Mouse (Mus musculus) limb, embryonic 15.5 days (tissue): ENCODE measurements around the gene Psma5. TPM values are rescaled to one million over a fixed set of nuclear protein-coding genes. Genes with fewer than 3 reads are reported as not detected.

Experiments
- polyA plus RNA-seq: library from polyadenylated mRNA; unstranded; fragments of >200 nt; fragmentation: Nextera tagmentation; extraction: Ambion mirVana; gene quantifications from 2 replicates; pipeline ENCODE4 v1.2.1, GENCODE M21; 2015

The Psma5 gene
- polyA plus RNA-seq, 1 experiment from 2014 or later = 257 TPM

Other genes with a start within 250 kb of the Psma5 start
- gene Gstm1, start 239.0 kb upstream of the Psma5 start, polyA plus RNA-seq = 56.1 and 63.9 TPM in 2 replicates
- gene Gstm4, start 212.0 kb upstream of the Psma5 start, polyA plus RNA-seq = 14.0 and 14.2 TPM in 2 replicates
- gene Ampd2, start 170.3 kb upstream of the Psma5 start, polyA plus RNA-seq = 50.1 and 51.4 TPM in 2 replicates
- gene Gnat2, start 164.1 kb upstream of the Psma5 start, polyA plus RNA-seq = 0.67 and 0.96 TPM in 2 replicates
- gene Gnai3, start 110.8 kb upstream of the Psma5 start, polyA plus RNA-seq = 179 and 183 TPM in 2 replicates
- gene Gpr61, start 102.0 kb upstream of the Psma5 start, polyA plus RNA-seq = 0.09 TPM in 2 replicates
- 4.7 and 5.4 TPM in 2 replicates for gene Amigo1, start 70.6 kb upstream of the Psma5 start, polyA plus RNA-seq
- 2.4 and 3.1 TPM in 2 replicates for gene Cyb561d1, start 55.7 kb upstream of the Psma5 start, polyA plus RNA-seq
- gene Atxn7l2, start 46.0 kb upstream of the Psma5 start, polyA plus RNA-seq = 18.0 and 18.7 TPM in 2 replicates
- 2.8 and 7.6 TPM in 2 replicates for gene Sypl2, start 30.3 kb upstream of the Psma5 start, polyA plus RNA-seq
- 10.2 and 12.8 TPM in 2 replicates for gene Sort1, start 27.2 kb downstream of the Psma5 start, polyA plus RNA-seq
- gene Mybphl, start 108.0 kb downstream of the Psma5 start, polyA plus RNA-seq = not detected in 2 replicates
- 37.8 and 40.2 TPM in 2 replicates for gene Psrc1, start 126.9 kb downstream of the Psma5 start, polyA plus RNA-seq
- gene Celsr2, start 158.6 kb downstream of the Psma5 start, polyA plus RNA-seq = 11.7 and 11.9 TPM in 2 replicates
- 115 and 123 TPM in 2 replicates for gene Sars, start 188.3 kb downstream of the Psma5 start, polyA plus RNA-seq